Mouse (Mus musculus): ENCODE results near the gene Gemin5. TPM values are rescaled to one million over a fixed set of nuclear protein-coding genes. Genes with fewer than 3 reads are reported as not detected.

Gemin5 gene
- polyA plus RNA-seq, 1 experiment from 2014 or later: 19.6 TPM

- peaks cover 85% of the 10 kb centered on the region for H3K36me3 ChIP-seq (ENCODE audit: control insufficient read depth, insufficient read depth, low read length)
- no peak overlapping the region for H3K4me3 ChIP-seq (ENCODE audit: low read depth, low read length)
- no peak for ATAC-seq (ENCODE audit: low read depth)
- no peak for DNase-seq (ENCODE audit: low spot score)
- no peaks in the 10 kb centered on the region for H3K4me1 ChIP-seq (ENCODE audit: control insufficient read depth, insufficient read depth, low read length)
- no peaks in the 10 kb centered on the region for H3K27me3 ChIP-seq (replicated peaks; ENCODE audit: control insufficient read depth, insufficient read depth, low read length)
- H3K9ac ChIP-seq (ENCODE audit: low read depth, low read length): no peak overlapping the region
- H3K9me3 ChIP-seq (ENCODE audit: control insufficient read depth, low read length): no peaks in the 10 kb centered on the region
- no peak overlapping the region for H3K4me2 ChIP-seq (ENCODE audit: low read depth, low read length)
- H3K27ac ChIP-seq (replicated peaks; ENCODE audit: low read depth, low read length): no peak overlapping the region
- WGBS: 70% methylated on average over 6 of the region's 6 CpGs
Observed at GRCm38 (mm10) chr11:58129302-58129843, 39.0 kb downstream of the Gemin5 start.

GRCm38 (mm10) chr11:58127544-58127943 lies 40.8 kb downstream of the Gemin5 start:
- no peak for ATAC-seq (ENCODE audit: low read depth)
- H3K9ac ChIP-seq (ENCODE audit: low read depth, low read length): no peak overlapping the region
- H3K4me3 ChIP-seq (ENCODE audit: low read depth, low read length): no peak overlapping the region
- no peaks in the 10 kb centered on the region for H3K27me3 ChIP-seq (replicated peaks; ENCODE audit: control insufficient read depth, insufficient read depth, low read length)
- WGBS: 83% methylated on average over 2 of the region's 2 CpGs
- H3K4me1 ChIP-seq (ENCODE audit: control insufficient read depth, insufficient read depth, low read length): no peaks in the 10 kb centered on the region
- H3K9me3 ChIP-seq (ENCODE audit: control insufficient read depth, low read length): no peaks in the 10 kb centered on the region
- peaks cover 88% of the 10 kb centered on the region for H3K36me3 ChIP-seq (ENCODE audit: control insufficient read depth, insufficient read depth, low read length)
- H3K27ac ChIP-seq (replicated peaks; ENCODE audit: low read depth, low read length): no peak overlapping the region
- DNase-seq (ENCODE audit: low spot score): no peak
- no peak overlapping the region for H3K4me2 ChIP-seq (ENCODE audit: low read depth, low read length)

GRCm38 (mm10) chr11:58126397-58127160 lies 41.8 kb downstream of the Gemin5 start:
- DNase-seq (ENCODE audit: low spot score): peak; percentile 55
- no peaks in the 10 kb centered on the region for H3K27me3 ChIP-seq (replicated peaks; ENCODE audit: control insufficient read depth, insufficient read depth, low read length)
- WGBS: 64% methylated on average over 7 of the region's 7 CpGs
- H3K4me3 ChIP-seq (ENCODE audit: low read depth, low read length): no peak overlapping the region
- peaks cover 85% of the 10 kb centered on the region for H3K36me3 ChIP-seq (ENCODE audit: control insufficient read depth, insufficient read depth, low read length)
- no peak for ATAC-seq (ENCODE audit: low read depth)
- no peaks in the 10 kb centered on the region for H3K4me1 ChIP-seq (ENCODE audit: control insufficient read depth, insufficient read depth, low read length)
- no peak overlapping the region for H3K4me2 ChIP-seq (ENCODE audit: low read depth, low read length)
- no peaks in the 10 kb centered on the region for H3K9me3 ChIP-seq (ENCODE audit: control insufficient read depth, low read length)
- no peak overlapping the region for H3K9ac ChIP-seq (ENCODE audit: low read depth, low read length)
- no peak overlapping the region for H3K27ac ChIP-seq (replicated peaks; ENCODE audit: low read depth, low read length)

- no peak overlapping the region for H3K27ac ChIP-seq (replicated peaks; ENCODE audit: low read depth, low read length)
- WGBS: 91% methylated on average over 11 of the region's 11 CpGs
- H3K4me1 ChIP-seq (ENCODE audit: control insufficient read depth, insufficient read depth, low read length): no peaks in the 10 kb centered on the region
- ATAC-seq (ENCODE audit: low read depth) (no peak), DNase-seq (ENCODE audit: low spot score) (no peak)
- no peaks in the 10 kb centered on the region for H3K9me3 ChIP-seq (ENCODE audit: control insufficient read depth, low read length)
- no peak overlapping the region for H3K9ac ChIP-seq (ENCODE audit: low read depth, low read length)
- no peaks in the 10 kb centered on the region for H3K27me3 ChIP-seq (replicated peaks; ENCODE audit: control insufficient read depth, insufficient read depth, low read length)
- H3K4me2 ChIP-seq (ENCODE audit: low read depth, low read length): no peak overlapping the region
- H3K36me3 ChIP-seq (ENCODE audit: control insufficient read depth, insufficient read depth, low read length): peaks cover 86% of the 10 kb centered on the region
- no peak overlapping the region for H3K4me3 ChIP-seq (ENCODE audit: low read depth, low read length)
Observed at GRCm38 (mm10) chr11:58125021-58125420, 43.3 kb downstream of the Gemin5 start.

GRCm38 (mm10) chr11:58123711-58124110 lies 44.6 kb downstream of the Gemin5 start:
- H3K9me3 ChIP-seq (ENCODE audit: control insufficient read depth, low read length): no peaks in the 10 kb centered on the region
- no peaks in the 10 kb centered on the region for H3K27me3 ChIP-seq (replicated peaks; ENCODE audit: control insufficient read depth, insufficient read depth, low read length)
- H3K9ac ChIP-seq (ENCODE audit: low read depth, low read length): no peak overlapping the region
- no peaks in the 10 kb centered on the region for H3K4me1 ChIP-seq (ENCODE audit: control insufficient read depth, insufficient read depth, low read length)
- H3K4me2 ChIP-seq (ENCODE audit: low read depth, low read length): no peak overlapping the region
- H3K27ac ChIP-seq (replicated peaks; ENCODE audit: low read depth, low read length): no peak overlapping the region
- no peak overlapping the region for H3K4me3 ChIP-seq (ENCODE audit: low read depth, low read length)
- no peak for ATAC-seq (ENCODE audit: low read depth)
- 83% methylated on average over 2 of the region's 2 CpGs for whole genome bisulfite sequencing
- H3K36me3 ChIP-seq (ENCODE audit: control insufficient read depth, insufficient read depth, low read length): peaks cover 86% of the 10 kb centered on the region
- DNase-seq (ENCODE audit: low spot score): no peak

GRCm38 (mm10) chr11:58121351-58121750 lies 47.0 kb downstream of the Gemin5 start:
- Histone ChIP-seq H3K9me3 (ENCODE audit: control insufficient read depth, low read length) (no peaks in the 10 kb centered on the region), H3K4me1 (ENCODE audit: control insufficient read depth, insufficient read depth, low read length) (no peaks in the 10 kb centered on the region), H3K9ac (ENCODE audit: low read depth, low read length) (no peak overlapping the region), H3K4me2 (ENCODE audit: low read depth, low read length) (no peak overlapping the region), H3K27me3 (replicated peaks; ENCODE audit: control insufficient read depth, insufficient read depth, low read length) (no peaks in the 10 kb centered on the region), H3K36me3 (ENCODE audit: control insufficient read depth, insufficient read depth, low read length) (peaks cover 84% of the 10 kb centered on the region), H3K27ac (replicated peaks; ENCODE audit: low read depth, low read length) (no peak overlapping the region), H3K4me3 (ENCODE audit: low read depth, low read length) (no peak overlapping the region)
- DNase-seq (ENCODE audit: low spot score): no peak
- 93% methylated on average over 9 of the region's 9 CpGs for WGBS
- ATAC-seq (ENCODE audit: low read depth): no peak

- Histone ChIP-seq H3K4me3 (ENCODE audit: low read depth, low read length) (no peak overlapping the region), H3K4me2 (ENCODE audit: low read depth, low read length) (no peak overlapping the region), H3K36me3 (ENCODE audit: control insufficient read depth, insufficient read depth, low read length) (peaks cover 90% of the 10 kb centered on the region), H3K27ac (replicated peaks; ENCODE audit: low read depth, low read length) (no peak overlapping the region), H3K27me3 (replicated peaks; ENCODE audit: control insufficient read depth, insufficient read depth, low read length) (no peaks in the 10 kb centered on the region), H3K4me1 (ENCODE audit: control insufficient read depth, insufficient read depth, low read length) (no peaks in the 10 kb centered on the region), H3K9ac (ENCODE audit: low read depth, low read length) (no peak overlapping the region), H3K9me3 (ENCODE audit: control insufficient read depth, low read length) (no peaks in the 10 kb centered on the region)
- DNase-seq (ENCODE audit: low spot score) (no peak), ATAC-seq (ENCODE audit: low read depth) (no peak)
- WGBS: 62% methylated on average over 3 of the region's 3 CpGs
Observed at GRCm38 (mm10) chr11:58120655-58121054, 47.7 kb downstream of the Gemin5 start.

- 86% methylated on average over 10 of the region's 10 CpGs for WGBS
- H3K4me2 ChIP-seq (ENCODE audit: low read depth, low read length): no peak overlapping the region
- H3K4me1 ChIP-seq (ENCODE audit: control insufficient read depth, insufficient read depth, low read length): no peaks in the 10 kb centered on the region
- H3K27me3 ChIP-seq (replicated peaks; ENCODE audit: control insufficient read depth, insufficient read depth, low read length): no peaks in the 10 kb centered on the region
- DNase-seq (ENCODE audit: low spot score) (no peak), ATAC-seq (ENCODE audit: low read depth) (no peak)
- no peak overlapping the region for H3K27ac ChIP-seq (replicated peaks; ENCODE audit: low read depth, low read length)
- peaks cover 96% of the 10 kb centered on the region for H3K36me3 ChIP-seq (ENCODE audit: control insufficient read depth, insufficient read depth, low read length)
- no peaks in the 10 kb centered on the region for H3K9me3 ChIP-seq (ENCODE audit: control insufficient read depth, low read length)
- H3K4me3 ChIP-seq (ENCODE audit: low read depth, low read length): no peak overlapping the region
- H3K9ac ChIP-seq (ENCODE audit: low read depth, low read length): no peak overlapping the region
Observed at GRCm38 (mm10) chr11:58117044-58117652, 51.2 kb downstream of the Gemin5 start.
